Mouse (Mus musculus): ENCODE data around the gene Ppp4r2. TPM values are rescaled to one million over a fixed set of nuclear protein-coding genes. Genes with fewer than 3 reads are reported as not detected.
A peak's percentile ranks its signal among the peaks of the same experiment; 100 is the strongest.

Gene Ppp4r2
- total RNA-seq, 2 experiments from 2014 or later = 45.4 to 88.4 TPM

DNA sequence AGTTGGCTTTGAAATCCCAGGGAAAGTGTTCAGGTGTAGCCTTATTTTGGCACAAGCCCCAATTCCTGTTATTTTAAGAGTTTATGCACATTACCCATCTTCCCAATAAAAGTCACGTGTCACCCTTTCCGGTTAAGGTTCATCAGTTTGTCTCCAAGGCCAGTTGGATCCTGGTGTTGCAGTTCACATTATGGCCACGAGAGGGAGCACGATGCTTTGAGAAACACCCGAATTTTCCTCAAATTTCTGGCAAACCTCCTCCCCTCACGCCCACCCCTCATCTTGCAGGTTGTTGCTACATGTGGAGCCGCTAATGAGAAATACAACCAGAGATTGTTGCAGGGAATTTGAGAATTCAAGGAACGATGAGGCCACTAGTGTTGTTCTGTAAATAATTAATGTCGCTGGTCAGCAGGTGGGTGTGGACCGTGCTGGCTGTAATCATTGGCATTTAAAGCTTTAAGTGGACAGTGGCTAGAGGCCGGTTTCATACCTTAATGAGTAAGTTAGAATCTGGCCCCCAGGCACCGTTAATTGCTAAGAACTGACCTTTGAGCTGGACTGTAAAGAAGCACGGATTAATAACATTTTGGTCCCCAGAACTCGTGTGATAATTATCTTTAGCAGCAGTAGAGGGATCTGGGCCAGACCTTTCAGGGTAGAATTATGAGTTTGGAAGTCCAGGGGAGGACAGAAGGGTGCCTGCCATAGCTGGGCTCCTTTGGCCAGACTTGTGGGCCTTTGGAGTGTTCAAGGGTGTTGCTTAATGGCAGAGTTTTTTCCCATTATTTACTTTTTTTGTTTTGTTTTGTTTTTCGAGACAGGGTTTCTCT, 49.2 kb downstream of the Ppp4r2 start:
- ATAC-seq (ENCODE audit: poor library complexity, severe bottlenecking) = peak; percentile 69

DNA sequence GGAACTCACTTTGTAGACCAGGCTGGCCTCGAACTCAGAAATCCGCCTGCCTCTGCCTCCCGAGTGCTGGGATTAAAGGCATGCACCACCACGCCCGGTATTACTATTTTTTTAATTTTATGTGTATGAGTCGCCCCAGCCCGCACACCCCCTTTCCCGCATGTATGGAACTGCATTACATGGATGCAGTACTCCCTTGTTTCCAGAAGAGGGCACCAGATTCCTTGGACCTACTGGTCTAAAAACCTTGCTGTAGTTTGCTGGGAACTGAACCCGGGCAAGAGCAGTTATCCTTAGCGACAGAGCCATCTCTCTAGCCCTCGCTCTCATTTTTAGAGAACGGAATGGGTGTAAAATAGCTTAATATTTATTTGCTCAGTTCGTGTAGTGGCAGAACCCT, 49.8 kb downstream of the Ppp4r2 start:
- ATAC-seq (ENCODE audit: poor library complexity, severe bottlenecking) = peak; percentile 70

DNA sequence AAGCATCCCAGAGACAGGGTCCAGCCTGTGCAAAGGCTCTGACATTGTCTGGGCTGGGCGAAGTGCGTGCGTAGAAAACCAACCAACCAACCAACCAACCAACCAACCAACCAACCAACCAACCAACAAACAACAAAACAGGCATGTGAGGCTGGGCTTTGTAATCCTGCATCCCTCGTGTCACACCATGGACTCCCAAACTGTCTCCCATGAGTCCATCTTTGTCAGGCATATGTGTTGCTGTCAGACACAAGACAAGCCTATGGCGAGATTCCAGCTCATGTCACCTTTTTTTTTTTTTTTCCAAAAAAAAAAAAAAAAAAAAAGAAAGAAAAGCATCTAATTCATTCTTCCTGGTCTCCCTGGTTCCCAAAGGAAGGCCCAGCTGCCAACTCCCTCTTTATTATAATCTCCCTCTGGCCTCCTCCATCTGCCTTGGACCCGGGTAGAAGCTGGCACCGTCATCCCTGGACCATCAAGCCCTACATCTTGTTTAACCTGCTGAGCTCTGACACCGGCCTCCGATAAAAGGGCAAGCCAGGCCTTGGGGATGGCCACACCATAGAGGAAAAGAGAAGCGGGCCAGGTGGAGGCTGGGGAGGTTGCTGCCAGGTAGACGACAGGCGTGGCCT, 51.3 kb downstream of the Ppp4r2 start:
- ATAC-seq (ENCODE audit: poor library complexity, severe bottlenecking) = no peak

- no peak for ATAC-seq (ENCODE audit: poor library complexity, severe bottlenecking)
These were observed 52.0 kb downstream of the Ppp4r2 start for GRCm38 (mm10) chr6:100885376-100885775.

DNA sequence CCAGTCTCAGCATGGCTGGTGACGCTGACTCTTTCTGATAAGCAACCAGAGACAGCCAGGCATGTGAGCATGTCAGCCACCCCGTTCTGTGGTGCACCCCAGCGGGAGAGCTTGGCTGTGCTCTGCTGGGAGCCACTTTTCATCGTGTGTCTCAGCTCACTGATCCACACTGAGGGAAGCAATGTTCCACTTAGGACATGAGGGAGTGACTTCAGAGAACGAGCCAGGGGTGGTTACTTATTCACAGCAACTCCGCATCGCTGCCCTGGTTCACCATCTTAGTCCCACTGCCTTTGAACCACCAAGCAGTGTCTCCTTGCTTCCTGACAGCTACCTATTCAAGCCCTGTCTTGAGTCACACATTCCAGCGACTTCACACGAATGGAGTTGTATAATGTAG, 53.6 kb downstream of the Ppp4r2 start:
- ATAC-seq (ENCODE audit: poor library complexity, severe bottlenecking) = no peak

GRCm38 (mm10) chr6:100889340-100889739, 55.9 kb downstream of the Ppp4r2 start:
- ATAC-seq (ENCODE audit: poor library complexity, severe bottlenecking) = no peak

- no peak for ATAC-seq (ENCODE audit: poor library complexity, severe bottlenecking)
These were observed 59.1 kb downstream of the Ppp4r2 start for GRCm38 (mm10) chr6:100892489-100892888.

DNA sequence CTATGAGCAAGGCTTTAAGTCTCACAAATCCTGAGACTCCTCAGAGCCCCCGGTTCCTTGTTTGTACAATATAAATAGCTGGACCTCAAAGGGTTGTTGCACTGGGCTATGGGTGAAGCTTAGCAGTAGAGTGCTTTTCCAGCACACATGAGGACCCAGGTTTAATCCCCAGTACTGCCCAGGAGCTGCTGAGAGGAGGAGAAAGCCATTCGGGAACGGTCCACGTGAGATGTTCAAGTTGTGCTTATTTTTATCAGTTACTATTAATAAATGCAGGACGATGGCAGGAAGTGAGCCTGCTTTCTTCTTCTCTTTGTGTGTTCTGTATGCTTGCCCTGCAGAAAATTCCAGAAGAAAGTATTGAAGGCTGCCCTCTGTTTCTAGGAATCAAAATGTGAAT, 59.7 kb downstream of the Ppp4r2 start:
- ATAC-seq (ENCODE audit: poor library complexity, severe bottlenecking) = no peak

- ATAC-seq (ENCODE audit: poor library complexity, severe bottlenecking) = no peak
These were observed 61.8 kb downstream of the Ppp4r2 start for GRCm38 (mm10) chr6:100895183-100895582.

DNA sequence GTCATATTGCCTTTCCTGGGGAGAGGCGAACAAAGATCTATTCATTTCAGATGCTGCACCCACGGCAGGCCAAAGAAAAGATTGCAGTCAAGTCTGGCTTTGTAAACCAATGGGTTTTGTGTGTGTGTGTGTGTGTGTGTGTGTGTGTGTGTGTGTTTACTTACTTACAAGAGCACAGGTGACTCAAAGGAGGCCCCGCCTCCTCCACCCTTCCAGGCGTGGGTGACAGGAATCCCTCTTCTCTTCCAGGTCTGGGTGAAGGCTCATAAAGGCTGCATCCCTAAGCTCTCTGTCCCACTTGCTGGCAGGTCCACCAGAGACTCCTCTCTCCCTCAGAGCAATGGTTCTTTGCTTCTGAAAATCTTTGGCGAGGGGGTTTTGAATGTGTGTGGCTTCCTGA, 63.5 kb downstream of the Ppp4r2 start:
- no peak for ATAC-seq (ENCODE audit: poor library complexity, severe bottlenecking)

DNA sequence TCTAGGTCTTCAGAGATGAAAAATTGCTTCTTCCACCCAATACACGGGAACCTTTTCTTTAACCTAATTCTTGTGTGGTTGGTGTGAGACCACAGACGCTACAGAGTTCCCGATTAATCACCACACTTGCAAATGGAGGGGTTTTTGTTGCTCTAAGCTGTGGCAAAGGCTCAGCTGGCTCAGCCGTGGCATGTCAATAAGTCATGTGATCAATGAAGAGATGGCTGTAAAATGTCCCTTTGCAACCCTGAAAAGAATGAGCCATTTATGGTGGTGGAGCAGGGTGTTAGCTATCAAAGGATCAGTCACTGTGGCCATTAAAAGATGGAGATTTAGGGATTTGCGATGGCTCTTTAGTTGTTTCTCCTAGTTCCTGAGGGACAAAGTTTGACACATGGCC, 71.0 kb downstream of the Ppp4r2 start:
- ATAC-seq (ENCODE audit: poor library complexity, severe bottlenecking) = no peak

- no peak for ATAC-seq (ENCODE audit: poor library complexity, severe bottlenecking)
These were observed 76.8 kb downstream of the Ppp4r2 start for GRCm38 (mm10) chr6:100910136-100910675.

Other genes starting within 250 kb of the Ppp4r2 start
- 1.6 and 2.7 TPM in 2 replicates for gene Shq1, start 162.5 kb upstream of the Ppp4r2 start, total RNA-seq (2015)
- 3.9 and 5.1 TPM in 2 replicates for gene Shq1, start 162.5 kb upstream of the Ppp4r2 start, total RNA-seq (2017)
- not detected in 2 replicates for gene Gxylt2, start 128.9 kb upstream of the Ppp4r2 start, total RNA-seq (2015)
- not detected in 2 replicates for gene Gxylt2, start 128.9 kb upstream of the Ppp4r2 start, total RNA-seq (2017)